Mouse (Mus musculus) mouse trophoblast stem cell (cell line): ENCODE data around the gene Cad.

Source experiments
- in situ Hi-C, 2 experiments: fragments of 300-500 bp; cut with MseI, MboI; formaldehyde crosslinking; loops; 2 replicates in 1 of 2; 3 replicates in 1 of 2; pipeline ENCODE4 v1.15.1; 2025

Cad gene

DNA sequence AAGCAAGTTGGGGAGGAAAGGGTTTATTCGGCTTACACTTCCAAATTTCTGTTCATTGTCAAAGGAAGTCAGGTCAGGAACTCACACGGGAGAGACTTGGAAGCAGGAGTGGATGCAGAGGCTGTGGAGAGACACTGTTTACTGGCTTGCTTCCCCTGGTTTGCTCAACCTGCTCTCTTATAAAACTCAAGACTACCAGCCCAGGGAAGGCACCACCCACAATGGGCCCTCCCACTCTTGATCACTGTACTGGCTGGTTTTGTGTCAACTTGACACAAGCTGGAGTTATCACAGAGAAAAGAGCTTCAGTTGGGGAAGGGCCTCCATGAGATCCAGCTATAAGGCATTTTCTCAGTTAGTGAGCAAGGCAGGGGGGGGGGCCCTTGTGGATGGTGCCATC is 16.5 kb downstream of the Cad start:
- in situ Hi-C loops = no loop called here

- in situ Hi-C loops = no loop called here
These were observed 17.2 kb downstream of the Cad start for GRCm38 (mm10) chr5:31071821-31072220.

- in situ Hi-C loops = no loop called here
These were observed 18.6 kb downstream of the Cad start for GRCm38 (mm10) chr5:31073176-31073575.

GRCm38 (mm10) chr5:31076346-31076745 is 21.8 kb downstream of the Cad start:
- in situ Hi-C loops = no loop called here

GRCm38 (mm10) chr5:31080059-31080794 is 25.6 kb downstream of the Cad start:
- in situ Hi-C loops = no loop called here

GRCm38 (mm10) chr5:31080795-31081164 is 26.2 kb downstream of the Cad start:
- in situ Hi-C loops = no loop called here

GRCm38 (mm10) chr5:31081386-31081785 is 26.8 kb downstream of the Cad start:
- in situ Hi-C loops = no loop called here

DNA sequence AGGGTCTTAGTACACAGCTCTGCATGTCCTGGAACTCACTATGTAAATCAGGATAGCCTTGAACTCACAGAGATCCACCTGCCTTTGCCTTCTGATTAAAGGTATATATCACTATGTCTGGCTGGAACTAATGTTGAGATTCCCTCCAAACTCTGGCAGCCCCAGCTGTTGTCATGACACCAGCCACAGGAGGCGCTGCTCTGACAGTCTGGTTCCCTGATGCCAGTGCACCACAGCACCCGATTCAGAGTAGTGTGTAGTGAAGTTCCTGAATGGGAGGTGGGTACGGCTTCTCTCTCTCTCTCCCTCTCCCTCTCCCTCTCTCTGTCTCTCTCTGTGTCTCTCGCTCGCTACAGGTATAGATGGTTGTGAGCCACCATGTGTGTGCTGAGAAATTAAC is 27.8 kb downstream of the Cad start:
- in situ Hi-C loops = no loop called here

DNA sequence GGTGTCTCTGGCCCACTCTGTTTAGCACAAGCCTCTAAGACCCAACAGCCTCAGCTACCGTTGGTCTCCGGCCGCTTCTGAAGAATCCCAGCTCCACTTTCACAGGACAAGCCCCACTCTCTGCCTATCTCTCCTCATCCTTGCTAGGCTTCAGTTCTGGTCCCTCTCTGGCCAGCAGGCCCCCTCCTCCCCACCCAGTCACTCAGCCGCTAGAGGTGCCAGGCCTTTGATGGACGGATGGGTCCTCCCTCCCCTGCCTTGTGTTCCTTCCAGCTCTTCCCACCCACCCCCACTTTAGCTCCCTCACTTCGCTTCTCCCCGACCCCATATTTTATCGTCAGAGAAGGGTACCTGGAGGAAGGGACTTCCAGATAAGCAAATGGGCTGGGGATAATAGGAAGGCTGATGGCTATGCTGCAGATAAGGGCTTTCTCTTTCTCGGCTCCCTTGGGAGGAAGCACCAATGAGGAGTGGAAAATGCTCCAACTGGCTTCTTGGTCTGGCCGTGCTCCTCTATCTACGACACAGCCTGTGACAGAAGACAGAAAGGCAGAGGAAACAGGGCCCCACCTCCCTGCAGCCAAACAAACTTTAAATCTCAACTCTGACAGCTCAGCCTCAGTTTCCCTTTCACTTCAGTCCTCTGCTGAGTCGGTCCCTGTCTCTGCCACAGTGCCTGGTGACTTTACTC is 28.5 kb downstream of the Cad start:
- in situ Hi-C loops = no loop called here

DNA sequence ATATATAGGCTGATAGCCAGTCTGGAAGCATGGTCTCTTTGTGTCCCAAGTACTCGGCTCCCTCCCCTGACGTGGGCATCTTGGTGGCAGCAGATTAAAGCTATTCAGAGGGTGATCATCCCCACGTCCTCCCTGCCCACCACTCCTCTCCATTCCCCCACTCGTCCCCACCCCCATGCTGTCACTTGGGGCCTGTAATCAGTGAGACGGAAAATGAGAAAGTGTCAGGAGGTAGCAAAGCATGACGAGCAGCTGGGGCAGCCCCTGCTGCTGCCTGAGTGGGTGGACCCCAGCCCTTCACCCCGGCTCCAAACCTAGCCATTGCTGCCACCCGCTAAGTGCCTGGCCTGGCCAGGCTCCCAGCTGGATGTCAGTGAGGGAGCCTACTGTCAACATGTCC is 29.4 kb downstream of the Cad start:
- in situ Hi-C loops = no loop called here

DNA sequence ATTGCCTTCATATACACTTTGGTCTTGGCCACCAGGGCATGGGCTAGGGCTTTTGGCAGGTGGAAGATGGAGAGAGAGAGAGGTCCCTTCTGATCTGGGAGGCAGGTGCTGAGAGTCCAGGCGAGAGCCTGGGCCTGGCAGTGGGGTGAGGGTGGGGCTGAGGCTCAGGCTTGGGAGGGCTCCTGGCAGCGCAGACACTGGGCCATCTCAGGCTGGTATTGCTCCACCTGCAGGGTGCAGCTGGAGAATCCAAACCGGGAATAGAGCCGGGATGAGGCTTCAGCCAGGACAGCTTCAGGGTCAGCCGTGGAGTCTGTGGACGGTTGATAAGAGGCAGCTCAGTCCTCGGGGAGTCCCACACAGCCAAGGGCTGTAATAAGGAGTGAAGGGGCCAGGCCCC is 32.0 kb downstream of the Cad start:
- in situ Hi-C loops = no loop called here

DNA sequence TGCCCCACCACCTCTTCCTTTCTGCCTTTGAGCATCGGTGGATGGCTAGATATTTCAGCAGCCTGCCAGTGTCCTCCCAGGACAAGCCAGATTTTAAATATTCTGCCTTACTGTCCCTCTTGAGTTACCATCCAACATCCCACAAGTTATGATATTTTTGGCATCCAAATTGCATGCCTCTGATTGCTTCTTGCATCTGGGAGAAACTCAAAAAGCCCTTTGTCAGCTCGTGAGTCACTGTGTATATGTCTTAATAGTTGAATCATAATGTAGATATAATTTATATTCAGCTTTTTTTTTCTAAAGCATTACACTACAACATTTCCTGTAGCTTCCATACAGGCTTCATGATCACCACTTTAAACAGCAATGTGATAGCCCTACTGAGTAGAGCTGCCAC is 32.6 kb downstream of the Cad start:
- in situ Hi-C loops = no loop called here

GRCm38 (mm10) chr5:31092231-31092975 is 37.8 kb downstream of the Cad start:
- in situ Hi-C loops = no loop called here

DNA sequence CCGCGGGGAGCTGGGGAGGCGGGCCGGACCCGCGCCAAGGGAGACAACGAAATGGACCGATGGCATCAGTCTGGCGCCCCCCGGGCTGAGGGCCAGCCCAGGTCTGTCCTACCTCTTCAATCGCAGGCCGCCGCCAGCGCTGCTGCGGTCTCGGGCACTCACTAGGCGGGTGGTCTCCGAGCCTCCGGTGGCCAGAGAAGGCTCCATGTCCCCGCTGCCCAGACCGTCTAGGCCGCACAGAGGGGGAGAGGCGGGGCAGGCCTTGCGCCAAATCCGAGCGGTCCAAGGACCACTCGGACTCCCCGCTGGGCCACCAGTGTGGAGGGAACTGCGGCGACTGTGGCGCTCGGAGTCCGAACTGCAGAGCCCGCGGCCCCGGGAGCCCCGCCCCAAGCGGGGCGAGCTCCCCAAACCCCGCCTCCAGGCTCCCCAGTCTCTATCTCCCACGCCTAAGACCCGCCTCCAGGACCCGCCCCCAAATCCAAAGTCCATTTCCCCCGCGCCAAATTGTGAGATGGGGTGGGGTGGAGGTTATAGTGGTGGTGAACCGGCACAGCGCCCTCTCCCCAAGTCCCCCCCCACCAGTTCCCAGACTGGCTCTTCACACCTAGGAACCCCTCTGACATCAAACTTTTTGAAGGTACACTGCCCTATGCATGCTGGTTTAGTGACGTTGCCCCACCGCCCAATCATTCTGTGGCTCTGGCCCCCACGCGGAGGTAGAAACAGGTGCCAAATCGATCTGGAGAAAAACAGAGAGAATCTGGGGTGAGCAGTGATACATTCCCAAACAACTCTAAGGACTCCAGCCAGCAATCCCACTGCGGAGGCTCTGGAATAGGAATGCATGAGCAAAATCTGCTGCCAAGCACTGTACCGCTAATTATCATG is 38.8 kb downstream of the Cad start:
- in situ Hi-C loops = no loop called here

- in situ Hi-C loops = no loop called here
These were observed 39.7 kb downstream of the Cad start for GRCm38 (mm10) chr5:31094100-31094798.

GRCm38 (mm10) chr5:31094799-31095691 is 40.5 kb downstream of the Cad start:
- in situ Hi-C loops = no loop called here

- in situ Hi-C loops = no loop called here
These were observed 41.3 kb downstream of the Cad start for GRCm38 (mm10) chr5:31095711-31096480.

DNA sequence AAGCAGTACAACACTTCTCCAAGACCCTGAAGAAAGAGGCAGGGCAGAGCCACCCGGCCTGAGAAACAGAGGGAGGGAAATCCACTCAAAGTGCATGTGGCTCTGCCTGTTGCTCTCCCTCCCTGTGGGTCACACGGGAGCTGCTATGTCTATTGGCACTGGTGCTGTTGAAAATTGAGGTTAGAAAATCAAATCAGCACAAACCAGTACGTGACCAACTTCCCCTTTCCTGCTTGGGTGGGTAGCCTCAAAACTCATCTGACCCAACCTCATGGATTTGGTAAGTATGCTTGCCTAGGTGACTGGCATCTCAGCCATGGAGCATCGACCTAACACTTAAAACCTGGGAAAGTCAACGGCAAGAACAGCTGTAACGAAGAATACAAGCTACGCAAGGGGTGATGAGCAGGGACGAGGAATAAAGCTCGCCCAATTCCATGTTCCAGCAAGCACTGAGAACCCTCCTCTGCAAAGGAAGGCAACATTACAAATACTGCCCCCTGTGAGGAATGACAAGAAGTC is 51.3 kb downstream of the Cad start, which contains the start of gene Dnajc5g:
TSS of gene Dnajc5g (plus strand) at position 472 of the 522 bp plus-strand sequence.
- in situ Hi-C loops = no loop called here

DNA sequence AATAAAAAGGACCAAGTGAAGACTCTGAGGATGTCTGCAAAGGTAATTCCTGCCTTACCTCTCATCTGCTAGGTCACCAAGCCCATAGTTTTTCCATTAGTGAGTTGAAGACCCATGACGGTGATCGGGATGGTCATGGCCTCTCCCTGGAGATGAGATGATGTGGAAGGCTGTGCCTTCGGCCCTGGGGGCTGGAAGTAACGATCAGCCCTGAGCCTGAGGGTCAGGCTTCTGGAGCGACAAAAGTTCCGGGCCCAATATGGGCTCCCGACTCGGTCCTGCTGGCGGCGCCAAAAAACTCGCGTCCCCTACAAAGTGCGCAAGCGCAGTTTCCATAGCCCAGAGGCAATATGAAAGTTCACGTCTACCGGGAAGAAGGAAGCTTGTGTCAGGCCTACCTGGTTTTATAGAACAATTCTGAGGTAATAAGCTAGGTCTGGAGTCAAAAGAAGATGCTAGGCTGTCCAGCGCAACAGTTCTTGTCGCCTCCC is 53.5 kb downstream of the Cad start, which contains the start of gene Slc30a3:
TSS of gene Slc30a3 (minus strand) at position 238 of the 491 bp plus-strand sequence.
- in situ Hi-C loops = no loop called here
